Mouse (Mus musculus) hindbrain, embryonic 15.5 days (tissue): ENCODE results near the gene Rcc2. TPM values are rescaled to one million over a fixed set of nuclear protein-coding genes. Genes with fewer than 3 reads are reported as not detected.

ENCODE experiments used
- ATAC-seq: fragments of 200-750 bp; cut with Nextera tagmentation; 2 replicates; pipeline ENCODE4 v1.8.0; 2017; ENCODE audit warnings: low read depth, moderate number of reproducible peaks, moderate TSS enrichment; ENCODE audit not compliant: low FRiP score
- H3K27ac ChIP-seq: fragments of 300-500 bp; sonication (generic); replicated peaks from 2 replicates; pipeline ENCODE4 v1.5.1; 2015; ENCODE audit warnings: mild to moderate bottlenecking, inconsistent platforms
- H3K27me3 ChIP-seq: fragments of 300-500 bp; sonication (generic); 2 replicates; pipeline ENCODE4 v1.6.1; 2015; ENCODE audit warnings: control low read depth, inconsistent platforms
- H3K36me3 ChIP-seq: fragments of 300-500 bp; sonication (generic); 2 replicates; pipeline ENCODE4 v1.6.1; 2015; ENCODE audit warnings: control low read depth, inconsistent platforms
- H3K4me1 ChIP-seq: fragments of 300-500 bp; sonication (generic); replicated peaks from 2 replicates; pipeline ENCODE4 v1.6.1; 2015; ENCODE audit warnings: control low read depth, inconsistent platforms
- H3K4me2 ChIP-seq: fragments of 300-500 bp; sonication (generic); 2 replicates; pipeline ENCODE4 v1.6.1; 2015; ENCODE audit warnings: moderate library complexity, mild to moderate bottlenecking, inconsistent platforms
- H3K4me3 ChIP-seq: fragments of 300-500 bp; sonication (generic); 2 replicates; pipeline ENCODE4 v1.5.1; 2015; ENCODE audit warnings: mild to moderate bottlenecking, inconsistent platforms
- H3K9ac ChIP-seq: fragments of 300-500 bp; sonication (generic); 2 replicates; pipeline ENCODE4 v1.6.1; 2015; ENCODE audit warnings: inconsistent platforms
- H3K9me3 ChIP-seq: fragments of 300-500 bp; sonication (generic); 2 replicates; pipeline ENCODE4 v1.6.1; 2016; ENCODE audit warnings: control low read depth, inconsistent platforms
- WGBS: fragments of 180-500 bp; shearing (Covaris S2); methylation state at CpG from one replicate; pipeline ENCODE4 v1.1.7; 2015; 5-methylcytosine and 5-hydroxymethylcytosine counted together
- polyA plus RNA-seq: library from polyadenylated mRNA; unstranded; fragments of >200 nt; fragmentation: Nextera tagmentation; extraction: Ambion mirVana; gene quantifications from 2 replicates; pipeline ENCODE4 v1.2.1, GENCODE M21; 2015

Rcc2 gene
- polyA plus RNA-seq, 1 experiment from 2014 or later: 25.0 TPM

DNA sequence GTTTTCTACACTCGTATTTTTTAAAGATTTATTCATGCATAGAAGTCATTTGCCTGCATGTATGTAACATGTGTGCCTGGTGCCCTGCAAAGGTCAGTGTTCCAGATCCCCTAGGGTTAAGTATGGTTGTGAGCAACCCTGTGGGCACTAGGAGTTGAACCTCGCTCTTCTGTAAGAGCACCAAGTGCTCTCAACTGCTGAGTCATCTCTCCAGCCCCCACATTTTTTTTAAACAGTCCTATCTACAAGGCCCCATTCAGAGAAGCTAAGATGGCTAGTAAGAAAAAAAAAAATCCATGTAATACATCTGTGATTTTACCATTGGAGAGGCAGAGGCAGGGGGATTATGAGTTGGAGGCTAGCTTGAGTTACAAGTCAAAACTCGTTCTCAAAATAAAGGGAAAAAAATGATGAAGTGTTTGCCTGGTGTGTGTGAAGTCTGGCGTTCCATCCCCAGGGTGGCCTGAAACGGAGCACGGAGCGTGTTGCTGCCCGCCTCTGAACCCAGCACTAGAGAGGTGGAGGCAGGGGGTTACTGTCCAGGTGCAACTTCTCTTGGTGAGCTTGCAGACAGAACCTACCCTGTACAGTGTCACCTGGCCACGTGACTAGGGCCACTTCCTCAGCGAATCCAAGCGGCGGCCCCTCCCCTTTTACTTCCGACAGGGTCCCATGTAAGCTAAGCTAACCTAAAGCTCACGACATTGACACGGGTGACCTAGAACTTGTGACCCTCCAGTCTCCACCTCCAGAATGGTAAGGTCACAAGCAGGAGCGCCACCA lies 10.3 kb upstream of the Rcc2 start:
- WGBS: 76% methylated on average over 16 of the region's 16 CpGs
- Histone ChIP-seq H3K27me3 (0 out of 2 replicates have a peak, but pooled peaks cover 2% of the 10 kb centered on the region), H3K9ac (no peak overlapping the region), H3K4me3 (no peak overlapping the region), H3K36me3 (no peaks in the 10 kb centered on the region), H3K27ac (no peak overlapping the region), H3K4me2 (no peak overlapping the region), H3K9me3 (no peaks in the 10 kb centered on the region), H3K4me1 (peaks cover under 1% of the 10 kb centered on the region; the same call in 1 of the 2 replicates)
- ATAC-seq: no peak

DNA sequence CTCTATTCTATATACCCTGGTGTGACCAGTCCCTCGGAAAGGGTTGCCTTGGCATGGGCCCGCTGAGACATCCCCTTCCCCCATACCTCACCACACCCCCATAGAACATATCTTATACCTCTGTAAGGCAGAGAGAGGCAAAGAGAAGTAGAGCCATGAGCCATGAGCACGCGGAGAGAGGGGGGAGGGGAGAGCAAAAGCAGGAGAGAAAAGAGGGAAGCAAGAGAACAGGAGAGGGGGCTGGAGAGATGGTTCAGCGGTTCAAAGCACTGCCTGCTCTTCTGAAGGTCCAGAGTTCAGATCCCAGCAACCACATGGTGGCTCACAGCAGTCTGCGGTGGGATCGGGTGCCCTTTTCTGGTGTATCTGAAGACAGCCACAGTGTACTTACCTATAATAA lies 8.9 kb upstream of the Rcc2 start:
- H3K4me1 ChIP-seq: no peaks in the 10 kb centered on the region
- no peak for ATAC-seq
- no peaks in the 10 kb centered on the region for H3K36me3 ChIP-seq
- H3K27ac ChIP-seq: no peak overlapping the region
- H3K27me3 ChIP-seq: no peaks in the 10 kb centered on the region
- no peak overlapping the region for H3K9ac ChIP-seq
- H3K4me3 ChIP-seq: no peak overlapping the region
- no peak overlapping the region for H3K4me2 ChIP-seq
- H3K9me3 ChIP-seq: no peaks in the 10 kb centered on the region
- WGBS: 69% methylated on average over 7 of the region's 7 CpGs

DNA sequence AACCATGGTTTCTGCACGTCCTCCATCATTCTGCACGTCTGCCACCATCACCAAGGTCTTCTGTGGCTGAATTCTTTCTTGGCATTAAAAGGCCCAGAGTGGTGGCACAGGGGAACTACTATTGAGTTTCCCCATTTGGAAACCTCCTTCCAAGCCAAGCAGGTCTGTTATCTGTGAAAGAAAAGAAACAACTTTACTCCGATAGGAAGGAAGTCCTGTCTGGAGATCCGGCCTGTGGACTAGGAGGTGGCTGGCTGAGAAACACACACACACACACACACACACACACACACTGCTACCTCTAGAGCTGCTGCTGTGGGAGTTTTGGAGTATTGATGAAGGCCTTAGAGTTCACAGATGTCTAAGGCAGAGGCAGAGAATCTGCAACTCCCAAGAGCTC lies 6.8 kb upstream of the Rcc2 start:
- no peak overlapping the region for H3K4me2 ChIP-seq
- H3K9ac ChIP-seq: no peak overlapping the region
- no peaks in the 10 kb centered on the region for H3K4me1 ChIP-seq
- H3K27ac ChIP-seq: no peak overlapping the region
- H3K4me3 ChIP-seq: no peak overlapping the region
- H3K9me3 ChIP-seq: no peaks in the 10 kb centered on the region
- WGBS: 80% methylated on average over 4 of the region's 4 CpGs
- no peaks in the 10 kb centered on the region for H3K36me3 ChIP-seq
- no peak for ATAC-seq
- peaks cover 3% of the 10 kb centered on the region for H3K27me3 ChIP-seq

DNA sequence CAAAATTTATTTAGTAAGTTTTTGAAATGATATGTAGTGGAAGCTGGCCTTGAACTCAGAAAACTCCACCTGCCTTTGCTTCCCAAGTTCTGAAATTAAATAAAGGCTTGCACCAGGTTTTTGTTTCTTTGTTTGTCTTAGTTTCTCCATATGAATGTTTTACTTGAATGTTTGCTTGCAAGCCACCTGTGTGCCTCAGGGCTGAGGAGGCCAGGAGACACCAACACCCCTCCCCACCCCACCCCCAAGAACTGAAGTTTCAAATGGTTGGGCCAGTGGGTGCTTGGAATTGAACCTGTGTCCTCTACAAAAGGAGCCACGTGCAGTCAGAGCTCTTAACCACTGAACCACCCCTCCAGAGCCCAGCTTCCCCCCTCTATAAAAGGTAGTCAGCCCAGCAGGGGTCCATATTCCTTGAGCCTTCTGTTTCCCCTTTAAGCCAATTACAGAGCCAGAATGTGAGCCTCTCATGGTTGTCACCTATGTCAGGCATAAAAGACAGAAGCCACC lies 5.7 kb upstream of the Rcc2 start:
- 28% methylated on average over 1 of the region's 1 CpGs for WGBS
- no peak for ATAC-seq

DNA sequence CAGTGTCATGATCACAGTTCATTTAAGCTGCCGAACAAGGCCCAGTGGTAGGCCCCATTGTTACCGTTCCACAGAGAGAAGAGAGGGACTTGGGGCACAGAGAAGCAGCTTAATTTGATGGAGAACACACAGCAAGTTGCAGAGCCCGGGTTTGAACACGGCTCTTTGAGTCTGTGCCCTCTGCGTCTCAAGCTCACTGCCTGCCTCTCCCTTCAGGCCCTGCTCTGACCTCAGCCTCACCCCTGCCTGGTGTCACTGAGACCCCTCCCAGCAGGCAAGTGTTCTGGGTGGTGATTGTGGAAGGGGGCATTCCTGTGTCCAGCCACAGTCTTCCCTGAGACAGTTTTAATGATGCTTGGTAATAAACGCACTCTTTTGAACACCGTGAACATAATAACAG lies 5.2 kb upstream of the Rcc2 start:
- Histone ChIP-seq H3K9me3 (no peaks in the 10 kb centered on the region), H3K4me3 (no peak overlapping the region), H3K4me2 (no peak overlapping the region), H3K27me3 (peaks cover 10% of the 10 kb centered on the region), H3K4me1 (peaks cover 11% of the 10 kb centered on the region), H3K36me3 (no peaks in the 10 kb centered on the region), H3K27ac (no peak overlapping the region), H3K9ac (no peak overlapping the region)
- WGBS: 68% methylated on average over 7 of the region's 7 CpGs
- ATAC-seq: no peak

More for the DNA sequence above, 5.7 kb upstream of the Rcc2 start:
- no peak overlapping the region for H3K27ac ChIP-seq
- no peak overlapping the region for H3K9ac ChIP-seq
- H3K4me2 ChIP-seq: no peak overlapping the region
- H3K4me3 ChIP-seq: no peak overlapping the region
- H3K27me3 ChIP-seq: peaks cover 9% of the 10 kb centered on the region
- H3K9me3 ChIP-seq: no peaks in the 10 kb centered on the region
- H3K36me3 ChIP-seq: no peaks in the 10 kb centered on the region
- peaks cover 5% of the 10 kb centered on the region for H3K4me1 ChIP-seq

DNA sequence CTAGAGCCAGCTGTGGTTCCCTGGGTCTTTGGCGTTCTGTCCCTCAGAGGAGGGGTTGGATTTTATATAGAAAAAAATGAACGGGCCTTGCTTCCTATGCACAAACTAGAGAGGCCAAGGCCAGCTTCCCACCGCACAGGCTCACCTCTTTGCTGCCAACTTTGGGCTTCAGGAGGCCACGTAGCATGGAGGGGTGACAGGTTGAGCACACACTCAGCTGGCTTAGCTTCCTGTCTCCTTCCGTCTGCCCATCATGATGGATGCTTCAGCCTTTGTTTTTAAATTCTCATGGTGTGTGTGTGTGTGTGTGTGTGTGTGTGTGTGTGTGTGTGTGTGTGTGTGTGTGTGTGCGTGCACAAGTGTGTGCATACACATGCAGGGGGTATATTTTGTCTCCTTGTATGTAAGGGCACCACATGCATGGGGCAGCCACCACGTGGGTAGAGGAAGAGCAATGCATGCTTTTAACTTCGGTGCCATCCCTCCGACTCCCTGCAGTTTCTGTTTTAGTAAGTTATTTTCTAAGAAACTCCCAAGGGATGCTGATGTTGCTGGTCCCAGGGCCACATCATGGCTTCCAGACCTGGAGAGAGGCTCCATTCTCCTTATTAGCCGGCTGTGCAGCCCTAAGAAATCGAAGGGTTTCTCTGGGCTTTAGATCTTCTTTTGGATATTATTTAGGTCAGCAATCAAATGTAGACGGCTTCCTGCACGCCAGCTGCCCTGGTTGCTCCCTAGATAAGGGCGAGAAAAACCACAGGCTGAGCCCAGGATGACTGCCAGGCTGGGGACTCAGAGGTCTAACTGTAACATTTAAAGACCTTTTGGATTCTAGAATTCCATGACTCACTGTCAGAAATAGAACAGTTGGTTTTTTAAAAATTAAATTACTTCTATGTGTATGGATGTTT lies 4.4 kb upstream of the Rcc2 start:
- Histone ChIP-seq H3K4me2 (no peak overlapping the region), H3K27me3 (peaks cover 15% of the 10 kb centered on the region), H3K4me1 (peaks cover 19% of the 10 kb centered on the region), H3K9ac (no peak overlapping the region), H3K27ac (no peak overlapping the region), H3K9me3 (no peaks in the 10 kb centered on the region), H3K36me3 (no peaks in the 10 kb centered on the region), H3K4me3 (no peak overlapping the region)
- 83% methylated on average over 14 of the region's 14 CpGs for WGBS
- ATAC-seq: no peak

DNA sequence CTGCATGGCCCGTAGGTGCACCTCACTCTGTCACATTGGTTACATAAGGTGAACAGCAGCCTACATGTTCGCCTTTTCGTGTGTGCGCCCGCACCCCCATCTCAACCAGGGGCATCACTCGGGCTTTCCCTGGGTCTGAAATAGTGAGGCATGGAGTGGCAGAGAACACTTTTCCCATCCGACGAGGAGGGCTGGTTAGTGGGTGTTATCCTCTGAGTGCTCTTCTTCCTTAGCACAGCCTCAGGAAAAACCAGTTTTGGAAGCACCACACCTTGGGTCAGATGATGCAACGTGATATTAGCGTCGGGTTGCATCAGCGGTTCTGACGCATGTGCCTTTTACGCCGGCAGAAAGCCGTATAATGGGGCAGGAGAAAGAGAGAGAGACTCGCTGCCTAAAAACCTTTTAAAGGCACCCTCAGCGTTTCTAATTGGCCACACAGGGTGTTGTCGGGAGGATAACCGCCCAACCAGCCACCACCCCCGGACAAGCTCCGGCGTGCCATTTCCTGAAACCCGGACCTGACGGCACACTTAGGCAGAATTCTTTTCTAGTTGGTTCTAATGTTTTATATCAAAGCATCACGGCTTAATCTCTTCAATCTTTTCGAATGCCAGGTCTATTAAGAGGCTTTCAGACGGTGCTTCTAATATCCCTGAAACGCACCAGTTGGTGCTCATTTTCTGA lies 757 bp upstream of the Rcc2 start:
- 7% methylated on average over 29 of the region's 29 CpGs for WGBS
- Histone ChIP-seq H3K4me3 (peak overlapping the region; percentile 74), H3K4me2 (peak overlapping the region; percentile 94), H3K9ac (peak overlapping the region; percentile 18; the same call in 1 of the 2 replicates), H3K27me3 (peaks cover 15% of the 10 kb centered on the region), H3K27ac (no peak overlapping the region), H3K36me3 (no peaks in the 10 kb centered on the region), H3K4me1 (peaks cover 40% of the 10 kb centered on the region), H3K9me3 (no peaks in the 10 kb centered on the region)
- ATAC-seq: no peak

DNA sequence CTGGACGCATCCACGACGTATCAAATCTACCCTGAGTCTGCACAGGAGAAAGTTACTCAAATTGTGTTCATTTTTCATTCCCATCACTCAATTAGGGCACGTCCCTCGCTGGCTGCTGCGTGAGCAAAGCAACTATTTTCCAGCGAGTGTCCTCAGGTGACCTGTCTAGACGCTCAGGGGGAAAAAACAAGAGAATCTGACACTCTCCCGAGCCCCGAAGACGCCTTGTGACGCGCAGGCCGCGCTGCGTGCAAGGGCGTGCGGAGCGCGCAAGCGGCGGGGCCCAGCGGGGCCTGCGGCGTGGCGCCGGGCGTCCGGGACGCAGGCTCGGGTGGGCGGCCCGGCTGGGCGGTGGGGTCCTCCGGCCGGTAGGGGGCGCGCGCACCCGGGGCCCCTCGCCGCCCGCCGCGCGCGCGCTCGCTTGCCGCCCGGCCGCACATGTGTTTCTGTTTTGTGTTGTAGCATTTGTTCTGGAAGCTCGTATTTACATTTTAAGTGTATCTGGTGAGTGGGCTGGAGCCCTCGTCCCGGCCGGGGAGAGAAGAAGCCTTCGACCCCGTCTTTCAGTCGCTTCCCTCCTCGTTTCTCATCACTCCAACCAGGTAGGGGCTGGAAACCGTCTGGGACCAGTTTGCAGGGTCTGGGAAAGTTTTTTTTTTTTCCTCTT lies 841 bp downstream of the Rcc2 start:
- peaks cover 43% of the 10 kb centered on the region for H3K4me1 ChIP-seq

DNA sequence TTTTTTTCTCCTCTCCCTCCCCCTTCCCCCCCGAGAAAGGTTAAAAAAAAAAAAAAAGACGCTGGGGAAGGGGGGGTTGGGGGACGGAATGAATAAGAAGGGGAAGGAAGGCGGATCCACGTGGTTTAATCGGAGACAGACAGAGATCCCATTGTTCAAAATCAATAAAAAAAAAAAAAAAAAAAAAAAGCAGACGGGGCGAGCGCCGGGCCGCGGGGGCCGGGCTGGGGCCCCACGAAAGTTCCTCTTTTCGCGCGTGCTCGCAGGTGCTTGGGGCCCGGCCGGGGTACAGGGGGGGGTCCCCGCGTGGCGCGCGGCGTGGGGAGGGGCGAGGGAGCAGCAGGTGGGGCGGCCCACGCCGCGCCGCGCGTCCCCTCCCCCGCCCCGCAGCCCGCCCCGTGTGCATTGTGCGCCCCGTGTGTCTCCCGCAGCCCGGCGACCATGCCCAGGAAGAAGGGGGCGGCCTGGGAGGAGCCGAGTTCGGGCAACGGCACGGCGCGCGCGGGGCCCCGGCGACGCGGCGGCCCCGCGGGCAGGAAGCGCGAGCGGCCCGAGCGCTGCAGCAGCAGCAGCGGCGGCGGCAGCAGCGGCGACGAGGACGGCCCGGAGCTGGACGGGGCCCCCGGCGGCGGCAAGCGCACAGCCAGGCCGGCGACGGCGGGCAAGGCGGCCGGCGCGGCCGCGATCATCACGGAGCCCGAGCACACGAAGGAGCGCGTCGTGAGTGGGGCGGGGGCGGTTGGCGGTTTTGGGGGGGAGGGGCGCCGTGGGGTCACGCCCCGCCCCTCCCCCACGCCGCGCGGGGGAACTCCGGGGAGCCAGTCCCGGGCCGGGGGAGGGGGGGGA lies 1.6 kb downstream of the Rcc2 start:
- WGBS: 0% methylated on average over 36 of the region's 107 CpGs
- ATAC-seq: no peak

More for the DNA sequence above, 841 bp downstream of the Rcc2 start:
- Histone ChIP-seq H3K27me3 (peaks cover 15% of the 10 kb centered on the region), H3K27ac (peak overlapping the region; percentile 88), H3K9ac (peak overlapping the region; percentile 78), H3K36me3 (no peaks in the 10 kb centered on the region), H3K4me2 (peak overlapping the region; percentile 94), H3K9me3 (no peaks in the 10 kb centered on the region), H3K4me3 (peak overlapping the region; percentile 74)
- under 1% methylated on average over 57 of the region's 61 CpGs for WGBS
- peak; percentile 83 for ATAC-seq

DNA sequence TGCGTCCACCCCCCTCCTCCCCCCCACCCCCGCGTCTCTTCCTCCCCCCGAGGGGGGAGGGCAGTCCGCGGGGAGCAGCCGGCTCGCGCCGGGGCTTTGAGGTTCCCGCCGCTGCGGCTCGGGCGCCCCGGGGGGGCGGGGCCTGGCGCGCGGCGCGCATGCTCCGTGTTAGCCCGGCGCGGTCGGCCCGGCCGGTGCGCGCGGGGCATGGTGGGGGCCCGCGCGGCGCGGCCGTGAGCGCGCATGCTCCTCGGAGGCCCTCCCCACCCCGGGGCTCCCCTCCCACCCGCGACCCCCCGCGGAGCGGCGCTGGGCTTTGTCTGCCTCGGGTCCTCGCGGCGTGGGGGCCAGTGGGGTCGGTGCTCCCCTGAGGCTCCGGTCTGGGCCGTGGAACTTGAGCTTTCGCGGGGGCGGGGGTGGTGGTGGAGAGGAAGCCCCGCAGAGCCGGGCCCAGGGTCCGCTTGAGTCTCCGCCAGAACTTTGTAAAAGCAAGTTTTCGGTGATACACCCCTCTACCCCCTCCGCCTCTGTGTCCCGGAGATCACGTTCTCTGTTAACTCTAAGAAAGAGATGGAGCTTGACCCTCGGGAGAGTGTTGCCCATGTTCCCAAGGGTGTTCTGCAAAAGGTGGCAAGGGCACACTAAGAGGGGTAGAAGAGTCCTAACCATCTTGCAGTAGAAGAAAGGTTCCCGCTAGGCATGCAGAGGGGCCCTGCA lies 2.4 kb downstream of the Rcc2 start:
- H3K4me2 ChIP-seq: peak overlapping the region; percentile 94
- peak overlapping the region; percentile 74 for H3K4me3 ChIP-seq
- H3K27ac ChIP-seq: peak overlapping the region; percentile 88
- no peaks in the 10 kb centered on the region for H3K9me3 ChIP-seq
- H3K27me3 ChIP-seq: peaks cover 15% of the 10 kb centered on the region
- peaks cover 47% of the 10 kb centered on the region for H3K4me1 ChIP-seq
- peak; percentile 75 for ATAC-seq
- H3K36me3 ChIP-seq: no peaks in the 10 kb centered on the region
- under 1% methylated on average over 26 of the region's 68 CpGs for WGBS
- H3K9ac ChIP-seq: peak overlapping the region; percentile 78

More for the DNA sequence above, 1.6 kb downstream of the Rcc2 start:
- Histone ChIP-seq H3K4me1 (peaks cover 43% of the 10 kb centered on the region), H3K4me3 (peak overlapping the region; percentile 74), H3K9me3 (no peaks in the 10 kb centered on the region), H3K36me3 (no peaks in the 10 kb centered on the region), H3K27ac (peak overlapping the region; percentile 88), H3K9ac (peak overlapping the region; percentile 78), H3K4me2 (peak overlapping the region; percentile 94), H3K27me3 (peaks cover 15% of the 10 kb centered on the region)
